Mouse (Mus musculus): ENCODE results near the gene Zfp873.
"Not testable (repeated sequence)": the region's sequence is repeated elsewhere in the genome, so short reads cannot be mapped to it uniquely, and the experiment has no call there.

Zfp873 gene

DNA sequence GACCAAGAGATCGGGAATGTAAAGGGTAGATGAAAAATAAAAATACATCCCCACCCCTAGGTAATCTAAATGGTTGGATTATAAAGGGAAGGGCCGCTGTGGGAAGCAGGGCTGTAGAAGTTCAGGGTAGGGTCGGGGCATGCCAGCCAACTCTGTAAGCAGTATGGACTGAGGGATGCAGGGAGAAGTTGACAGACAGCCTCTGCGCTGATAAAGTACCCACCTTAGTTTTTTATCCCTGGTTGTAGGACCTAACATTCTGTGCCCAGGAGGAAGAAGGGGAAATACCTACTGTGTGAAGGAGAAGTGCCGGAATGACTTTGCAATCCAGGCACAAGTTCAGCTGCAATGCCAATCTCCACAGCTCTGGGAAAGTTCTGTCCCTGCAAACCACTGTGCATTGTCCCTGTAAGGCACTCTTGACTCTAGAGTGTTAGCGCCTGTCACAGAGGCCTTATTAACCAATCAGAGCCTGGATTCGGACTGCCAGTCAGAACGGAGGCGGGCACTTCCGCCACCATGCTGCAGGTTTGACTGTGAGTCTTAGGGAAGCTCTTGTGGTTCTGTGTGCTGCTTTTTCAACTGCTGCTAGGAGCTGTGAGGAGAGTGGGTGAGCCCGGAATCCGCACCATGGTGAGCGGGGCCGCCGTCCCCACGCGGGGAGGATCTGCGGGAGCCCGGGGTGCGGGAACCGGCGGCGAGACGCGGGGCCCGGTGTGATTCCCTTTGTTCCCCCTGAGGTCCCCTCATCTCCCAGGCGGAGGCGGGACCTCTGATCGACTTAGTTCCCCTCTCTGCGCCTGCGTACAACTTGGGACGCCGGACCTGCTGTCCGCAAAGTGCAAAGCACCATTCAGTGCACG lies at the start of gene Zfp873:
TSS of gene Zfp873 (plus strand) at position 527 of the 863 bp plus-strand sequence.
- in situ Hi-C loops (cut with MboI; ENCODE audit: unreplicated experiment in 2 of 2): loop anchor here in 1 of 2 experiments (10.0 kb wide), 1 partner anchor 647 kb away; the partner anchor contains the start of genes Glt8d2 and Hcfc2

DNA sequence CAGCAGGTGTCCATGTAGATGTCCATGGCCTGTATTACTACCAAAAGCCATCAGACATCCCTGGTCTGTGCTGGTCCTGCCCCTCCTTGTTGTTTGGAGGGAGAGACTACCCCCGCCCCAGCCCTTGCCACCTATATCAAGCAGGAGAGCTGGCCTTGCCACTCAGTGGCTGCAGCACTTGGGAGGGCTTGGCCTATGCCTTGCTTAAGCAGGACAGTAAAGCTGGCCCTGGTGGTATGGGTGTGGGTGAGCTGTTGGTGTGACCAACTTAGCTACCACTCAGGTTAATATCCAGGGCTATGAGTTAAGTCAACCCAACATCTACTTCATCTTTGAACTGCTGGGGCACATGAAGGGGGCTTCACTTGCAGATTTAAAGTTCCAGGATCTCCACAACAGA lies 44.7 kb upstream of the Zfp873 start:
- in situ Hi-C loops (cut with MboI; ENCODE audit: unreplicated experiment in 2 of 2): not testable (repeated sequence)

DNA sequence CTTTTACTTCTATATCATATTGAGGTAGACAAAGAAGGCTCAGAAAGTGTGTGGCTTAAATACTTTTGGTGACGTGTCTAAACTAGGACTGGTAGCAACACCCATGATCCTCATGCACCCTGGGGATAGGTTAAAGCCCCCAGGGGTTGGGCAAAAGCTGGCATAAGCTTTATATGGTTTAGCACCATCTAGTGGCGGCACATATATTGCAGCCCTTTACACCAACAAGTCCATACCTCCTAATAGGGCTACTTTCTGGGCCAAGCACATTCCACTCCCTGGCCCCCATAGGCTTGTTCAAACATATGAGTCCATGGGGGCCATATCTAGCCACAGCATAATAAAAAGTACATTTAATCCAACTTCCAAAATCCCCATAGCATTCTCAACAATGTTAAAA lies 43.1 kb upstream of the Zfp873 start:
- in situ Hi-C loops (cut with MboI; ENCODE audit: unreplicated experiment in 2 of 2): not testable (repeated sequence)

DNA sequence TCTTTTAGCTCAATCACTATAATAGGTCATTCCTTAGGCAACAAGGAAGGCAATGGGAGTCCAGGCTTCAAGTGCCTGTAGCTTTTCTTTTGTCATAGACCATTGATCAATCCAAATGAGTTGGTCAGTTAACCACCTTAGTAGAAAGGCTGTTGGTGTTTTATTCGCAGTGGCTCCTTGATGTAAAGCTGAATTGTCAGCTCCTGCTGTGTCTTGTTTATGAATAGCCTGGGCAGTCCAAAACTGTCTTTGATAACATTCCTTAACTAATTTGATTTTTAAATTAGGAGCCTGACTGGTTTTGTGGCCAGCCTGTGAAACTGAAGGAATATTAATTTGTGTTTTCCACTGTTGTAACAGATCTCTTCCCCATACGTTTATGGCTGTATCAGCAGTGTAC lies 5.7 kb upstream of the Zfp873 start:
- in situ Hi-C loops (cut with MboI; ENCODE audit: unreplicated experiment in 2 of 2): loop anchor here in 1 of 2 experiments (10.0 kb wide), 1 partner anchor 653 kb away; the partner anchor contains the start of genes Glt8d2 and Hcfc2

DNA sequence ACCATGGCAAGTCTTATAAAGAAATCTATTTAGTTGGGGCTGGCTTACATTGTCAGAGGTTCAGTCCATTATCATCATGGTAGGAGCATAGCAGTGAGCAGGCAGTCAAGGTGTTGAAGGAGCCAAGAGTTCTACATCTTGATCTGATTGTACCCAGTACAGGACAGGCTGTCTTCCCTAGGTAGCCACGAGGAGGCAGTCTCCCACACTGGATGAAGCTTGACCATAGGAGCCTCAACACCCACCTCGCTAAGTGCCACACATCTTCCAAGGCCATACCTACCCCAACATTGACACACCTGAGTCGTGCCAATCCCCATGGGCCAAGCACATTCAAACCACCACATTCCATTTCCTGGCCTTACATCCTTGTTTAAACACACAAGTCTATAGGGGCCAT lies 1.3 kb upstream of the Zfp873 start:
- in situ Hi-C loops (cut with MboI; ENCODE audit: unreplicated experiment in 2 of 2): loop anchor here in 1 of 2 experiments (10.0 kb wide), 1 partner anchor 648 kb away; the partner anchor contains the start of genes Glt8d2 and Hcfc2

DNA sequence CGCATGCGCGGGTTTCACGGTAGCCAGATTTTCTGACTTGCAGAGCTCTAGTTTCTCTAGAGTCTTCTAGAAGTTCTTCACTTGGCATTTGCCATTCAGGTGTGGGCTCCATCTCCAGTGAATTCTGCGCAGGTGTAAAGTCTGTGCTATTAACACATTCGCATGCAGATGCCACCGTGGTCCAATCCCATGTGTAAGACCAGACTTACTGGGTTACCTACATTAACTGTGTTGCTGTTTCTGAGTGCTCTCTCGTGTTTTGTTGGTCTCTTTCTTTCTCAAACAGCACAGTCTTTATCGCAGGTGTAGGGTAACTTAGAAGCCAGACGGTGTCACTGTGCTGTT lies 509 bp downstream of the Zfp873 start:
- in situ Hi-C loops (cut with MboI; ENCODE audit: unreplicated experiment in 2 of 2): loop anchor here in 1 of 2 experiments (10.0 kb wide), 1 partner anchor 646 kb away; the partner anchor contains the start of genes Glt8d2 and Hcfc2

DNA sequence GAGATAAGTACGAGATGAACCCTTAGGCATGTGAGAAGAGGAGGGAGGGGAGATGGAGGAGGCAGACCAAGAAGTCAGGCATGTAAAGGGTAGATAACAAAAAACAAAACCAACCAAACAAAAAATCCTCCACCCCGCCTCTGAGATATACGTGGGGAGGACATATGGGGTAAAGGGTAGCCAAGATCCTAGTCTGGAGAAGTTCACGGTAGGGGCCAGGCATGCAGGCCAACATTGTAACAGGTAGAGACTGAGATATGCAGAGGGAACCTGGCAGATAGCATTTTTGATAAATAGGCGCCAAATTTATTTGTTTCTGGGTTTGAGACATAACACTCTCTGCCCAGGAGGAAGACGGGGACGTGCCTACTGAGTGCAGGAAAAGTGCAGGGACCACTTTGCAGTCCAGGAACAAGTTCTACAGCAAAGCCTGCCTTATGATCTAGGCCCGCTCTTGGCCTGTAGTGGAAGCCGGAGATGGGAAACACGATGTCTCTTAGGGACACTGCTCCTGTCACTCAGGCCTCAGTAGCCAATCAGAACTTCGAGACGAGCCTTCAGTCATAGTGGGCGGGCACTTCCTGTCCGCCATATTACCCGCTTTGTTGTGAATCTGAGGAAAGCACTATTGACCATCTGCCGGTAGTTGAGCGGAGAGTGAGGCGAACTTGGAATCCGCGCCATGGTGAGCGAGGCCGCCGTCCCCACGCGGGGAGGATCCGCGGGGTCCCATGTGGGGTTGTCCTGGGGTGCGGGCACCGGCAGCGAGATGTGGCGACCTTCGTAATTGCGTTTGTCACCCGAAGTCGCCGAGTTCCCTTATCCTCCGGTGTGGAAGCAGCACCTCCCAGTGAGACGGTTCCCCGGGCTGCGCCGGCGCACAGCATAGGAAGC lies 35.1 kb downstream of the Zfp873 start, which contains the start of gene BC024063:
TSS of gene BC024063 (plus strand) at position 626 of the 894 bp plus-strand sequence.
- in situ Hi-C loops (cut with MboI; ENCODE audit: unreplicated experiment in 2 of 2): not testable (repeated sequence)

DNA sequence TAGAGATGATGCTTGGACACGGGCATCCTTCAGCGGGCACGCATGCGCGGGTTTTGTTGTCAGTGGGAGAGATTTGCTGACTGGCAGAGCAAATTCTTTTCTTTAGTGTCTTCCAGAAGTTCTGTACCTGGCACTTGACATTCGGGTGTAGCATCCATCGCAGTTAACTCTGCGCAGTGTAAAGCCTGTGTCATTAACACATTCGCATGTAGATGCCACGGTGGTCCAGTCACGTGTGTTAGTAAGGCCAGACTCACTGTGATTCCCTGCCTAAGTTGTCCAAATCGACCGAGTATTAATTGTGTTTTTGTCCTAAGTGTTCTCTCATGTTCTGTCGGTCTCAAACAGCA lies 35.7 kb downstream of the Zfp873 start:
- in situ Hi-C loops (cut with MboI; ENCODE audit: unreplicated experiment in 2 of 2): not testable (repeated sequence)
